In genomic region chr4:143219316-143219751, GRCm38 (mm10) we compare ENCODE assay signal across 11 mouse cellular contexts. TPM values are rescaled to one million over a fixed set of nuclear protein-coding genes. Genes with fewer than 3 reads are reported as not detected.
DNase-seq lines count a peak whose midpoint lies in the region; ATAC-seq lines count a peak whose summit lies in the region.
"Had no signal": no experiment of that assay in that cellular context is flagged by ENCODE, and none has a peak within 500 bp of the region (broad histone marks: within the 10 kb centered on the region; RNA-seq: fewer than 3 reads in every experiment).

No protein-coding gene starts in this region.

- intact Hi-C loops in gastrocnemius, postnatal 14 days (cut with DNase I; ENCODE audit: low total_unique reads), result no loop called here

- peaks cover 4% of the 10 kb centered on the region; the same call in 1 of the 2 replicates for H3K4me1 ChIP-seq in hindbrain, embryonic 12.5 days
- no peaks in the 10 kb centered on the region for H3K4me1 ChIP-seq in heart, embryonic 12.5 days (replicated peaks)

- H3K36me3 ChIP-seq in hindbrain, embryonic 12.5 days, result no peaks in the 10 kb centered on the region
- no peaks in the 10 kb centered on the region for H3K36me3 ChIP-seq in heart, embryonic 12.5 days

- H3K9me3 ChIP-seq in hindbrain, embryonic 12.5 days (replicated peaks), result no peaks in the 10 kb centered on the region
- H3K9me3 ChIP-seq in heart, embryonic 12.5 days (replicated peaks), result no peaks in the 10 kb centered on the region

- DNase-seq in CD4-positive, CD25-positive, alpha-beta regulatory T cell, adult 2 months (ENCODE audit: low read depth, low spot score), result peak; percentile 77
- DNase-seq in brain, adult 2 months (ENCODE audit: low read depth, low spot score), result peak; percentile 7
- DNase-seq in naive thymus-derived CD4-positive, alpha-beta T cell, adult 2 months (ENCODE audit: low read depth), result peak; percentile 83
- no peak for DNase-seq in layer of hippocampus, adult 8-10 months (ENCODE audit: low spot score in 2 of 2)
- DNase-seq in gastrocnemius, postnatal 14 days, result no peak
- DNase-seq in layer of hippocampus, adult 9-11 months, result no peak
- DNase-seq: cerebellum, adult 18-20 months; kidney, adult 8-10 months had no signal

- H3K27me3 ChIP-seq in hindbrain, embryonic 12.5 days, result no peaks in the 10 kb centered on the region
- H3K27me3 ChIP-seq in heart, embryonic 12.5 days (replicated peaks), result 0 out of 2 replicates have a peak, but pooled peaks cover 6% of the 10 kb centered on the region

- peak; percentile 88 for ATAC-seq in hindbrain, embryonic 12.5 days (ENCODE audit: low FRiP score)
- no peak for ATAC-seq in heart, embryonic 12.5 days (ENCODE audit: insufficient number of reproducible peaks, low FRiP score)

- H3K27ac ChIP-seq in hindbrain, embryonic 12.5 days, result peak overlapping the region; percentile 80
- H3K27ac ChIP-seq in heart, embryonic 12.5 days (ENCODE audit: poor library complexity, severe bottlenecking), result no peak overlapping the region
- H3K27ac ChIP-seq: liver, embryonic 14.5 days had no signal

- WGBS in hindbrain, embryonic 12.5 days, result 15% methylated on average over 9 of the region's 9 CpGs
- WGBS in heart, embryonic 12.5 days, result 69% methylated on average over 9 of the region's 9 CpGs

- peak overlapping the region; percentile 36 for H3K4me2 ChIP-seq in hindbrain, embryonic 12.5 days (replicated peaks)
- H3K4me2 ChIP-seq in heart, embryonic 12.5 days, result no peak overlapping the region

- H3K9ac ChIP-seq in hindbrain, embryonic 12.5 days, result no peak overlapping the region
- no peak overlapping the region for H3K9ac ChIP-seq in heart, embryonic 12.5 days
- H3K9ac ChIP-seq: liver, embryonic 14.5 days had no signal

- no peak overlapping the region; the same call in 1 of the 2 replicates for H3K4me3 ChIP-seq in hindbrain, embryonic 12.5 days
- H3K4me3 ChIP-seq in heart, embryonic 12.5 days, result no peak overlapping the region

RNA-seq across cellular contexts. Expression of gene Prdm2, which starts 6.5 kb away (rescaled TPM):
- 20.2 and 22.3 TPM in 2 replicates for polyA plus RNA-seq in hindbrain, embryonic 12.5 days (2016; fragmentation: Nextera tagmentation; extraction: Ambion mirVana)
- 10 to 100 TPM; 39.5 to 49.8 (median 45.0) TPM for total RNA-seq in layer of hippocampus, adult 8-10 months (2022)
- 10.4 and 11.6 TPM in 2 replicates for polyA plus RNA-seq in heart, embryonic 12.5 days (2016; fragmentation: Nextera tagmentation; extraction: Ambion mirVana)
- total RNA-seq in gastrocnemius, postnatal 14 days (2021), result 10 to 100 TPM; 18.7 to 19.8 TPM

Comparison
In these comparisons a context has a peak if more than half of its experiments do, and no peak if none do; other contexts are left out.
1. DNase-seq: peak in CD4-positive, CD25-positive, alpha-beta regulatory T cell, adult 2 months (single experiment), brain, adult 2 months (single experiment) and naive thymus-derived CD4-positive, alpha-beta T cell, adult 2 months (single experiment); none in layer of hippocampus, adult 8-10 months (0 of 2), gastrocnemius, postnatal 14 days (single experiment) and layer of hippocampus, adult 9-11 months (single experiment).